Mouse (Mus musculus) layer of hippocampus, postnatal 25 days (tissue): Measurements from ENCODE around the gene Ints3. TPM values are rescaled to one million over a fixed set of nuclear protein-coding genes. Genes with fewer than 3 reads are reported as not detected.
A peak's percentile ranks its signal among the peaks of the same experiment; 100 is the strongest.

ENCODE experiments used
- DNase-seq, 2 experiments: peaks; one replicate each; pipeline ENCODE4 v3.0.0; 2022; ENCODE audit warnings: mixed read lengths in 2 of 2, low spot score in 1 of 2; ENCODE audit errors: extremely low spot score in 1 of 2
- total RNA-seq, 2 experiments: library from RNA; stranded (reverse); gene quantifications; 2 replicates each; pipeline ENCODE4 v1.2.3; 2021

The Ints3 gene
- total RNA-seq, 2 experiments from 2014 or later = 69.1 to 70.6 TPM

GRCm38 (mm10) chr3:90395629-90396028 lies 37.8 kb downstream of the Ints3 start:
- DNase-seq = no peak

DNA sequence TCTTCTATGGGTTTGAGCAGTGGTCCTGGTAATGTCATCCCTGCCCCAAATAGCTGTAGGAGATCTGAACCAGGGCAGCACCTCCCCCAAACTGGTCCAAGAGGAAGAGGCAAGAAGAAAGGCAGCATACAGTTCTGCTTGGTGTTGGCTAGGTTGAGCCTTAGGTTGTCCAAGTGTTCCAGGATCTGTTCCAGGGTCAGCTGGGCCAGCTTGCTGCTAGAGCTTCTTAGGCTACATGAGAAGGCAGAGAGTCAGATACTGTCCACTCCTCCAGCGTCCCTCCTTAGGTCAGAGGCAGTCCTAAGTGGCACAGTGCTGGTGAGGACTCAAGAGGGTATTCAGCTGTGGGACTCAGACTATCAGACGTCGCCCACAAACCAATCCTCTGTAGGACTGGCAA lies 40.8 kb downstream of the Ints3 start:
- DNase-seq = no peak

DNA sequence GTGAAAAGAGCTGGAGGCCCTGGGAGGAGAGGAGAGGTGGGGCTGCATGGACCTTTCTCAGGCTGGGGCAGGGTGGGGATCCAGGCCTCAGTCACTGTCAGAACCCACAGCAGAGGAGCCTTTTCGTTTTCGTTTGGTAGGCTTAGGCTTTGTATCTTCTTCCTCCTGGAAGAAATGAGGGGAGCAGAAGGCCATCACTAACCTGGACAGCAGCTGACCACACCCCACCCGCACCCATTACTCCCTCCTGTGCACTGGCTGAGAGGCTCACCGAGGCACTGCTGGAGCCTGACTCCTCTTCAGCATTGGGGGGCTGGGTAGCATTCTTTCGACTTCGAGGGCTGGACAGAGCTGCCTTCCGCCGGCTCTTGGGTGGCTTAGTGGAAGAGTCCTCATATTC lies 41.5 kb downstream of the Ints3 start:
- DNase-seq = no peak

DNA sequence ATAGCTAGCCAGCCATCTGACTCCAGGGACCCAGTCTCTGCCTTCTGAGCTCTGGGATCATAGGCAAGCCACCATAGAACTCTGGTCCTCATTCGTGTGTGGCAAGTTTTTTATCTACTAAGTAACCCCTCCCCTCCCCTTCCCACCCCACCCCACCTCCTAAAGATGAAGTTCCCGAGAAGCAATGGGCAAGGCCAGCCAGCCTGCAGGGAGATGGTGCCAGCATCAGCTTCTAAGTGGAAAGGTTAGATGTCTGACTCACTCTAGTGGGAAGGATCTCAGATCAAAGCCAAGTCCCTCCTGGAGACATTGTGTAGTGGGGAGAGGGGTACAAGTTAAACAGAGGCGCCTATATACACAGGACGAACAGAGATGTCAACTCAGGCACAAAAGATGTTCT lies 42.4 kb downstream of the Ints3 start:
- no peak for DNase-seq

GRCm38 (mm10) chr3:90389511-90390490 lies 43.6 kb downstream of the Ints3 start, which contains the start of gene Slc27a3:
Gene Slc27a3 (minus strand): TSS chr3:90389938.
- DNase-seq = no peak

GRCm38 (mm10) chr3:90388726-90389510 lies 44.5 kb downstream of the Ints3 start:
- DNase-seq = peak in 1 of 2 experiments; percentile 38

DNA sequence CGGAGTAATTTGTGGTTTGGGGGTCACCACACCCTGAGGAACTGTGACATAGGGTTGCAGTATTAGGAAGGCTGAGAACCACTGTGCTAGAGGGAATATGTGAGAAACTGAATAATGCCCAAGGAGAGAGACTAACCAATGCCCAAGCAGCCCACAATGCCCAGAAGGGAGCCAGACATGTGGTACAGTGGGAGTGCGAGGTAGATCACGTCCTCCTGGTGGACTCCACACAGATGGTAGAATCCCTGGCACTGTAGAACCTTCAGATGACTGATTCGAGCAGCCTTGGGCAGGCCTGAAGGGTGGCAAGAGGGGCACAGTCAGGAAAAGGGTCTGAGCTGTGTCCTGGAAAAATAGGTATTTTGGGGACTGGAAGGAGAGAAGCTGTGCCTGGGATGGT lies 45.2 kb downstream of the Ints3 start:
- DNase-seq = no peak

- DNase-seq = peak; percentile 27 to 41
Measured at GRCm38 (mm10) chr3:90387483-90387882, 45.9 kb downstream of the Ints3 start.

DNA sequence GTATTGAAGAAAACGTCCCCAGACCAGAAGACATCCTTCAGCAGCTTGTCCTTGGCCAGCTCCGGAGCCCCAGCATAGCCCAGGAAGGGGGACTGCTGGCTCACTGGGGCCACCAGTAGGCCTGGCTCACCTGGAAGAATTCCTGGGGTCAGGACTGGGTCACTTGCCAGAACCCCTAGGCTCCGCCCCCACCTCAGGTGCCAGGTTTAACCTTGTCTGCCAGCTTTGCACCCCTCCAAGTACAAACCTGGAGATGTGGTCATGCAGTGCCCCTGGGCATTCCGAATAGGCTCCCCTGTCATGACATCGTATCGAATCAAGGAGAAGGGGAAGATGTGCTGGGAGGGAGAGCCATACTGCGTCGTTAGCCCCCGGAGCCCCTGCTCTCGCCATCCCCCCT lies 46.6 kb downstream of the Ints3 start:
- no peak for DNase-seq

GRCm38 (mm10) chr3:90384851-90385375 lies 48.5 kb downstream of the Ints3 start:
- DNase-seq = no peak

DNA sequence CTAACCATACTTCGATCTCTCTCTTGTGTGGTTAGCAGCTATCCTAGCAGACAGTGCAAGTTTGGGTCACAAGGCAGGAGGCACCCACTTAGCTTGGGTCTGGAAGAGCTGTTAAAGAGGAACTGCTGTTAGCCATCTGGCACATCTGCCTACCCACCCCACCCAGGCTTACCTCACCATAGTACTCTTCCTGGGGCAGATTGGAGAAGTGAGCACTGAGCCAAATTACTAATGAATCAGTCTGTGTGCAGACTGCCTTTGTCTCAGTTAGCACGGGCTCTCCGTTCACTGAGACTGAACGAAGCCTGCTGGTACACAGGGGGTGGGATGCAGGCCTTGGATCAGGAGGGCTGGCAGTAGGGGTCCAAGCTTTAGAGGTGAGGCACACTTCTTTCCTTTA lies 49.7 kb downstream of the Ints3 start:
- no peak for DNase-seq

DNA sequence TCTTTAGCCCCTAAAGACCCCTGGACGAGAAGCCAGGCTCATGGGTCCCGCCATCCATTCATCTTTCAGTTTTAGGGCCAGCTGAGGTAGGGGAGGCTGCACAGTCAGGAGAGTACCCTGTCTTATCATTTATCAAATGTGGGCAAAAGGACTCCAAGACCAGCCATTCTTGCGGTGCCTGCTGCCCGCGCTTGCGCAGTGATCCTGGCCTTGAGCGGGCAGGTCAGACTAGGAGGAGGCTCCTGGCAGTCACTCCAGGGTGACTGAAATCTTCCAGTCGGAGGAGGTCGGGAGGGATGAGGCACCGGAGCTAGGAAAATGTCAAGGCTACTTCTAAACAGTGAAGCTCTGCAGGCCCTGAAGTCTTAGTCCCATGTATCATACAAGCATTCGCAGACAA lies 51.7 kb downstream of the Ints3 start:
- no peak for DNase-seq

DNA sequence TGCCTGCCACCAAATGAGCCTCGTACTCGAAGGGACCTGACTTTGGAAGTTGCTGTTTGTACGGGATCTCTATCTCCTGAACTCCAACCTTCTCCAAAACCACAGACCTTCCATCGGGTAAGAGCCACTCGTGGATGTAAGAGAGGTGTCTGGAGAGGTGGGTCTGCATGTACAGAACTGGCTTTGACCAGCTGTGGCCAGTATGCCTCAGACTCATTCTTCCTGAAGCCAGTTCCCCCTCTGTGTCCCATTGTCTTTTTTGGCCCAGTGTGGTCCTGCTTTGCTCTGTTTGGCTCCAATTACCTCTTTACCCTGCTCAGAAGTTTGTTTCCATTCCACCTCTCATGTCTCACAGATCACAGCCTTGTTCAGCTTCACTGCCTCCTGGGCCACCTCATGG lies 54.9 kb downstream of the Ints3 start:
- no peak for DNase-seq

DNA sequence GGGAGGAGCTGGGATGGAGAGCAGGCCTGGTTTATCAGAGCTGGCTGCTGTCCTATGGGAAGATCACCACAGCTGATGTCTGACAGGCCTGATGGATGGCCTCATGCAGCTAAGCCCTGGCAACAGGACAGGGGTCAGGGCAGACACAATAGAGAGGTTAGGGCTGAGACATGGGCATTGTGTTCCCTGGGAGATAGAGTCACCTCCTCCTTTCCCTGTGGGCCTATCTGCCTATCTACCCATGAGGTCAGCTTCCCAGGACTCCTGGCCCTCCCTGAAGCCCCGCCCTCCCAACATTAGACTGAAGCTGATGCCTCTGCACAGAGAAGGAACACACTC lies 57.2 kb downstream of the Ints3 start:
- DNase-seq = no peak

GRCm38 (mm10) chr3:90375562-90376246 lies 57.7 kb downstream of the Ints3 start:
- no peak for DNase-seq

DNA sequence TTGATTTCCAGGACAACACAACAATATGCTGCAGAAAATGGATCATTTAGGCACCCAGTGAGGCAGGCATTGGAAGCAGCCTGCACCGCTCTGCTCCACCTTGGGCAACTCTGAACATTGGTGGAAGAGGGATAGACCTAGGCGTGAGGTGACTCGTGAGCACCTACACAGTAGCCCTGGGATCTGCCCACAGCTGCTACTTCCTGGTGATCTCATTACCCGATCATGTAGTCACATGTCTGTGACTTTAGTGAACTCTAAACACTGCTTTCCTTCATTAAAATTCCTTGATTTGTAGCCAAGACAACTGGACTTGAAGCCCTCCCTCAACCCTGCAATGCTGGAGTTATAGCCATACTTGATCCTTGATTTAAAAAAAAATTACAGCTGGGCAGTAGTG lies 59.1 kb downstream of the Ints3 start:
- DNase-seq = no peak

- DNase-seq = peak; percentile 61 to 91
Measured at GRCm38 (mm10) chr3:90373432-90374028, 59.9 kb downstream of the Ints3 start.

- DNase-seq = no peak
Measured at GRCm38 (mm10) chr3:90372817-90373216, 60.6 kb downstream of the Ints3 start.

DNA sequence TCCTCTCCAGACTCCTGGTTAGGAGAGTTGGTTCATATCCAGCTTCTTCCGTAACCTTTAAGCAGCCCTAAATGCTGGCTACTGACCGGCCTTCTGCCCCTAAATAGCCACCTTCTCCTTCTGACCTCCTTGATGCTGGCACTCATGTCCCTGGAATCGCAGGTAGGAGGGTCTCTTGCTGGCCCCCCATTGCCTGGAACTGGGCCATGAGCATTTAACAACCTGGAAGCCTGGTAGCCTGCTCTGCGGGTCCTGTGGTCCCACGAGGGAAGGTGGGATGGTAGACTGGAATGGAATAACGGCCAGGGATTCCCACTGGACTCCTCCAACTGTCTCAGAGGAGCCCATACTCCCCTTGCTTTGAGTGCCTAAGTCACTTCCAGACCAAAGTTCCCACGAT lies 61.6 kb downstream of the Ints3 start:
- DNase-seq = no peak

- DNase-seq = no peak
Measured at GRCm38 (mm10) chr3:90369041-90369440, 64.4 kb downstream of the Ints3 start.
